Mouse (Mus musculus) megakaryocyte, embryonic 14.5 days (primary cell): ENCODE data around the gene Ndel1.

Experiments used
- FLI1 ChIP-seq: IDR thresholded peaks from 2 replicates; pipeline ENCODE4 v1.6.1; 2012; ENCODE audit warnings: low read length, inconsistent platforms, mixed read lengths
- GATA1 ChIP-seq: IDR thresholded peaks from 3 replicates; pipeline ENCODE4 v1.6.1; 2012; ENCODE audit warnings: mixed read lengths, low read length, inconsistent platforms, borderline replicate concordance

DNA sequence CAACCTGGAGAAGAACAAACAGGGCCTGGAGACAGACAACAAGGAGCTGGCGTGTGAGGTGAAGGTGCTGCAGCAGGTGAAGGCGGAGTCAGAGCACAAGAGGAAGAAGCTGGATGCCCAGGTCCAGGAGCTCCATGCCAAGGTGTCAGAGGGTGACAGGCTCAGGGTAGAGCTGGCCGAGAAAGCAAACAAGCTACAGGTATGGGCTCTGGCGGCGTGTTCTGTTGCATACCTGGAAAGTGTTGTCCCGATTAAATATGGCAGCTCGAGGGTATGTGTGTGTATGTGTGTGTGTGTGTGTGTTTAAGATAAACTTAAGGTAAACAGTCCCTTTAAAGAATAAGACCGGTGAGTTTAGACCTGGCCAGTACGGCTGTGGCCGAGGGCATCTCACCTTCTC is 73.4 kb downstream of the Ndel1 start:
- TF ChIP-seq GATA1 (no peak), FLI1 (no peak)
